Mouse (Mus musculus): ENCODE data around the gene Arrdc1. TPM values are rescaled to one million over a fixed set of nuclear protein-coding genes. Genes with fewer than 3 reads are reported as not detected.

Arrdc1 gene
- polyA plus RNA-seq, 1 experiment from 2014 or later: 102 TPM

GRCm38 (mm10) chr2:24890541-24891447 lies 44.3 kb downstream of the Arrdc1 start:
- Histone ChIP-seq H3K4me2 (ENCODE audit: low read depth, low read length) (no peak overlapping the region), H3K9me3 (ENCODE audit: control insufficient read depth, low read length) (no peaks in the 10 kb centered on the region), H3K4me1 (ENCODE audit: control insufficient read depth, insufficient read depth, low read length) (no peaks in the 10 kb centered on the region; the same call in 1 of the 2 replicates), H3K36me3 (ENCODE audit: control insufficient read depth, insufficient read depth, low read length) (peaks cover 5% of the 10 kb centered on the region; the same call in 1 of the 2 replicates), H3K27me3 (replicated peaks; ENCODE audit: control insufficient read depth, insufficient read depth, low read length) (no peaks in the 10 kb centered on the region), H3K27ac (ENCODE audit: low read length) (no peak overlapping the region), H3K4me3 (ENCODE audit: low read length) (no peak overlapping the region), H3K9ac (ENCODE audit: low read depth, low read length) (no peak overlapping the region)
- ATAC-seq: no peak
- 72% methylated on average over 6 of the region's 6 CpGs for WGBS

- Histone ChIP-seq H3K9me3 (ENCODE audit: control insufficient read depth, low read length) (no peaks in the 10 kb centered on the region), H3K4me1 (ENCODE audit: control insufficient read depth, insufficient read depth, low read length) (no peaks in the 10 kb centered on the region; the same call in 1 of the 2 replicates), H3K27me3 (replicated peaks; ENCODE audit: control insufficient read depth, insufficient read depth, low read length) (no peaks in the 10 kb centered on the region), H3K27ac (ENCODE audit: low read length) (no peak overlapping the region), H3K4me2 (ENCODE audit: low read depth, low read length) (no peak overlapping the region), H3K4me3 (ENCODE audit: low read length) (no peak overlapping the region), H3K9ac (ENCODE audit: low read depth, low read length) (no peak overlapping the region), H3K36me3 (ENCODE audit: control insufficient read depth, insufficient read depth, low read length) (peaks cover 12% of the 10 kb centered on the region; the same call in 1 of the 2 replicates)
- WGBS: 85% methylated on average over 5 of the region's 5 CpGs
- ATAC-seq: no peak
Observed at GRCm38 (mm10) chr2:24888895-24889294, 46.2 kb downstream of the Arrdc1 start.

- H3K4me3 ChIP-seq (ENCODE audit: low read length): no peak overlapping the region
- H3K4me2 ChIP-seq (ENCODE audit: low read depth, low read length): no peak overlapping the region
- 87% methylated on average over 2 of the region's 2 CpGs for WGBS
- no peak for ATAC-seq
- H3K4me1 ChIP-seq (ENCODE audit: control insufficient read depth, insufficient read depth, low read length): no peaks in the 10 kb centered on the region
- H3K9me3 ChIP-seq (ENCODE audit: control insufficient read depth, low read length): no peaks in the 10 kb centered on the region
- no peak overlapping the region for H3K9ac ChIP-seq (ENCODE audit: low read depth, low read length)
- H3K36me3 ChIP-seq (ENCODE audit: control insufficient read depth, insufficient read depth, low read length): peaks cover 8% of the 10 kb centered on the region; the same call in 1 of the 2 replicates
- no peak overlapping the region for H3K27ac ChIP-seq (ENCODE audit: low read length)
- no peaks in the 10 kb centered on the region for H3K27me3 ChIP-seq (replicated peaks; ENCODE audit: control insufficient read depth, insufficient read depth, low read length)
Observed at GRCm38 (mm10) chr2:24880686-24881085, 54.4 kb downstream of the Arrdc1 start.

Small RNAs within 50 kb of the gene (microRNA-seq; reads per million reads assigned to microRNA genes)
- gene Gm22875: not detected

Other genes starting within 250 kb of the Arrdc1 start
- gene Cacna1b, start 172.1 kb downstream of the Arrdc1 start, polyA plus RNA-seq (2015; fragmentation: Nextera tagmentation; extraction: Ambion mirVana): 0.62 and 0.97 TPM in 2 replicates
- 51.7 and 56.0 TPM in 2 replicates for gene Ehmt1, start 15.6 kb downstream of the Arrdc1 start, polyA plus RNA-seq (2015; fragmentation: Nextera tagmentation; extraction: Ambion mirVana)
- 1.9 and 2.1 TPM in 2 replicates for gene Zmynd19, start 14.5 kb upstream of the Arrdc1 start, polyA plus RNA-seq (2015; fragmentation: Nextera tagmentation; extraction: Ambion mirVana)
- gene Dph7, start 27.1 kb upstream of the Arrdc1 start, polyA plus RNA-seq (2015; fragmentation: Nextera tagmentation; extraction: Ambion mirVana): 16.9 and 20.6 TPM in 2 replicates
- gene Mrpl41, start 39.8 kb upstream of the Arrdc1 start, polyA plus RNA-seq (2015; fragmentation: Nextera tagmentation; extraction: Ambion mirVana): 139 and 143 TPM in 2 replicates
- 9.2 and 13.4 TPM in 2 replicates for gene Pnpla7, start 40.8 kb upstream of the Arrdc1 start, polyA plus RNA-seq (2015; fragmentation: Nextera tagmentation; extraction: Ambion mirVana)
- 39.1 and 45.5 TPM in 2 replicates for gene Nsmf, start 119.1 kb upstream of the Arrdc1 start, polyA plus RNA-seq (2015; fragmentation: Nextera tagmentation; extraction: Ambion mirVana)
- 14.3 and 16.7 TPM in 2 replicates for gene Entpd8, start 145.1 kb upstream of the Arrdc1 start, polyA plus RNA-seq (2015; fragmentation: Nextera tagmentation; extraction: Ambion mirVana)
- 6.5 and 7.9 TPM in 2 replicates for gene Noxa1, start 159.9 kb upstream of the Arrdc1 start, polyA plus RNA-seq (2015; fragmentation: Nextera tagmentation; extraction: Ambion mirVana)
- 11.0 and 14.4 TPM in 2 replicates for gene Nrarp, start 245.5 kb upstream of the Arrdc1 start, polyA plus RNA-seq (2015; fragmentation: Nextera tagmentation; extraction: Ambion mirVana)

Data from intestine, embryonic 16.5 days (tissue).